Mouse (Mus musculus) erythroblast, adult 5-6 weeks (primary cell): ENCODE measurements around the gene Dtd2. TPM values are rescaled to one million over a fixed set of nuclear protein-coding genes. Genes with fewer than 3 reads are reported as not detected.

ENCODE experiments used
- total RNA-seq, 2 experiments: library from RNA; stranded (forward) in 1 of 2; stranded (reverse) in 1 of 2; fragments of 150-400 nt in 1 of 2; fragments of 200-764, 138-1000 nt in 1 of 2; gene quantifications; 2 replicates each; pipeline versions ENCODE4 v1.2.3 to v1.2.4; 2015 to 2017; ENCODE audit warnings: low replicate concordance in 2 of 2

Dtd2 gene
- total RNA-seq, 2 experiments from 2014 or later: 5.9 to 7.7 TPM

Other genes starting within 250 kb of the Dtd2 start
- gene Hectd1, start 177.0 kb downstream of the Dtd2 start, total RNA-seq (2015; ENCODE audit: low replicate concordance): 251 and 276 TPM in 2 replicates
- 521 and 575 TPM in 2 replicates for gene Hectd1, start 177.0 kb downstream of the Dtd2 start, total RNA-seq (2017; ENCODE audit: low replicate concordance)
- gene Heatr5a, start 35.2 kb downstream of the Dtd2 start, total RNA-seq (2015; ENCODE audit: low replicate concordance): 18.1 and 18.6 TPM in 2 replicates
- 15.2 and 20.1 TPM in 2 replicates for gene Heatr5a, start 35.2 kb downstream of the Dtd2 start, total RNA-seq (2017; ENCODE audit: low replicate concordance)
- not detected in 2 replicates for gene Gpr33, start 21.6 kb upstream of the Dtd2 start, total RNA-seq (2015; ENCODE audit: low replicate concordance)
- gene Gpr33, start 21.6 kb upstream of the Dtd2 start, total RNA-seq (2017; ENCODE audit: low replicate concordance): not detected in 2 replicates
- 1.5 TPM in 2 replicates for gene Nubpl, start 91.2 kb upstream of the Dtd2 start, total RNA-seq (2015; ENCODE audit: low replicate concordance)
- gene Nubpl, start 91.2 kb upstream of the Dtd2 start, total RNA-seq (2017; ENCODE audit: low replicate concordance): not detected in 2 replicates